Mouse (Mus musculus): ENCODE data around the gene Olfr71.

The Olfr71 gene

DNA sequence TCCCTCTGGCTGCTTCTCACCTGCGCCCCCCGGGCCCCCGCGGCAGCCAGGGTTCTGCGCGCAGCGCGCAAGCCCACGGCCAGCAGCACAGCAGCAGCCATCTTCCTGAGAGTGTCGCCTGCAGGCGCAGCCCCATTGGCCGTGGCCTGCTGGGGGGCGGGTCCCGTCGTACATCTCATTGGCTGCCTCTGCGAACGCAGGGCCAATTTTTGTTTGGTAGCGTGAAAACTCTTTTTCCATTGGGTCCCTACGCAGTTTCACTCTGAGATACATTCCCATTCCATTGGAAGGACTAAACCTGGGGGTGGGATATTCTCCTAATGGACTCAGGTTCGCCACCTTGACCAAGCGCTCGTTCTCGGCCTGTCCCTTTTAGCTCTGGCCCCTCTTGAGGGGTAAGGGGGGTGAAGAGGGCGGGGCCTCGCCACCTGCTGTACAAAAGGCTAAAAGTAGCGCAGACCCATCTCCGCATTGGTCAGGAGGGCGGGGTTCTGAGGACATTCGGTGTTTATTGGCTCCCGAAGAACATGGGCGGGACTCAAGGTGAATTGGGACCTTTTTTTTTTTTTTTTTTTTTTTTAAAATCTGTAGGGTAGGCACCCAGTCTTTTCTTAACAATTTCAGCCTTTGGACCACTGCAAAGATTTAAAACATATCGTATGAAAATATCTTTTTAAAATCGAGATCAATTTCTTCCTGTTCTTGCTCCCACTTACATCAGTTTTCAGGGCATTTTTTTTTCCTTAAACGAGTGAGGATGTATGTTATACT is 53.5 kb downstream of the Olfr71 start, which contains the start of gene Hint2:
Hint2 (minus strand) TSS at position 128 of the 771 bp plus-strand sequence.
- DNase-seq (ENCODE audit: low spot score) = peak; percentile 95

DNA sequence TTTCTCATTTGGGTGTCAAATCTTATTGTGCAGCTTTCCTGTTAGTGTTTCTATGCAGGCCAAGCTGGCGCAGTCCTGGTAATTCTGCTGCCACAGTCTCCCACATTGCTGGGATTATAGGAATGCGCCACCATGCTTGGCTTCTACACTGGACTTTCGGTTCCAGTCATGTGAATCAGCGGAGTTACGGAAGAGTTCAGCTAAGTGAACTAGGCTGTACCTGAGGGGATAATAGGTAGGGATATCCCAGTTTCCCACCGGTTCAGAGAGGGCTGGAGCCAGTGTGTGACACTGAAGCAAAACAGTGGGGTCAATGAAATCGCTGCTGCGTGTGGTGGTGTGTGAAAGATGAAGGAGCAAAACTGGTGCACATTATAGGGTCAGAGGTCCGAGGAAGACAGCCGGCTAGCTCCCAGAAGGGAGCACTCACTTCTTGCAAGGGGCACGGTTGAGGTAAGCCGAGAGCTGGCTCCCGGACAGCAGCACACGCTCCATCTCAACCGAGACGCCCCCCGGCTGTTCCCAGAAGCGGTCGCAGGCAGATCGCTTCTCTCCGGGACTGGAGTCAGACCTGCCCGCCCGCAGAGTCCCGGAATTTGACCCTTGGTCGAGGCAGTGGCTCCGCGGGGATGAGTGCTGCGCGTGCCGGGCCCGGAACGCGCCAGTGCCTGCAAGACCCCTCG is 54.3 kb downstream of the Olfr71 start:
- DNase-seq (ENCODE audit: low spot score) = no peak

Measured in layer of hippocampus, adult 11-12 months (tissue).